Mouse (Mus musculus): ENCODE data around the gene Rgs7. TPM values are rescaled to one million over a fixed set of nuclear protein-coding genes. Genes with fewer than 3 reads are reported as not detected.

Rgs7 gene
- polyA plus RNA-seq, 1 experiment from 2014 or later: 9.4 TPM

- ATAC-seq (ENCODE audit: low FRiP score) (no peak), DNase-seq (ENCODE audit: low spot score) (no peak)
- 73% methylated on average over 5 of the region's 5 CpGs for WGBS
- Histone ChIP-seq H3K9me3 (ENCODE audit: control insufficient read depth, low read length) (no peaks in the 10 kb centered on the region), H3K4me1 (replicated peaks; ENCODE audit: control insufficient read depth, insufficient read depth, low read length) (no peaks in the 10 kb centered on the region), H3K27ac (ENCODE audit: low read depth, low read length) (no peak overlapping the region), H3K4me2 (replicated peaks; ENCODE audit: low read depth, low read length) (no peak overlapping the region), H3K27me3 (ENCODE audit: control insufficient read depth, insufficient read depth, low read length) (no peaks in the 10 kb centered on the region), H3K4me3 (ENCODE audit: low read depth, low read length) (no peak overlapping the region), H3K9ac (ENCODE audit: low read depth, low read length) (no peak overlapping the region), H3K36me3 (ENCODE audit: control insufficient read depth, insufficient read depth, low read length) (no peaks in the 10 kb centered on the region)
Observed at GRCm38 (mm10) chr1:175242135-175242534, 250.2 kb downstream of the Rgs7 start.

GRCm38 (mm10) chr1:175240137-175240536 lies 252.2 kb downstream of the Rgs7 start:
- H3K4me3 ChIP-seq (ENCODE audit: low read depth, low read length): no peak overlapping the region
- DNase-seq (ENCODE audit: low spot score) (no peak), ATAC-seq (ENCODE audit: low FRiP score) (no peak)
- H3K9ac ChIP-seq (ENCODE audit: low read depth, low read length): no peak overlapping the region
- H3K27ac ChIP-seq (ENCODE audit: low read depth, low read length): no peak overlapping the region
- WGBS: 82% methylated on average over 2 of the region's 2 CpGs
- no peaks in the 10 kb centered on the region for H3K4me1 ChIP-seq (replicated peaks; ENCODE audit: control insufficient read depth, insufficient read depth, low read length)
- H3K27me3 ChIP-seq (ENCODE audit: control insufficient read depth, insufficient read depth, low read length): no peaks in the 10 kb centered on the region
- H3K9me3 ChIP-seq (ENCODE audit: control insufficient read depth, low read length): no peaks in the 10 kb centered on the region
- no peak overlapping the region for H3K4me2 ChIP-seq (replicated peaks; ENCODE audit: low read depth, low read length)
- no peaks in the 10 kb centered on the region for H3K36me3 ChIP-seq (ENCODE audit: control insufficient read depth, insufficient read depth, low read length)

- ATAC-seq (ENCODE audit: low FRiP score) (no peak), DNase-seq (ENCODE audit: low spot score) (no peak)
- Histone ChIP-seq H3K4me1 (replicated peaks; ENCODE audit: control insufficient read depth, insufficient read depth, low read length) (no peaks in the 10 kb centered on the region), H3K4me3 (ENCODE audit: low read depth, low read length) (no peak overlapping the region), H3K9me3 (ENCODE audit: control insufficient read depth, low read length) (no peaks in the 10 kb centered on the region), H3K36me3 (ENCODE audit: control insufficient read depth, insufficient read depth, low read length) (no peaks in the 10 kb centered on the region), H3K27me3 (ENCODE audit: control insufficient read depth, insufficient read depth, low read length) (no peaks in the 10 kb centered on the region), H3K27ac (ENCODE audit: low read depth, low read length) (no peak overlapping the region), H3K4me2 (replicated peaks; ENCODE audit: low read depth, low read length) (no peak overlapping the region), H3K9ac (ENCODE audit: low read depth, low read length) (no peak overlapping the region)
- 86% methylated on average over 3 of the region's 3 CpGs for WGBS
Observed at GRCm38 (mm10) chr1:175221593-175222500, 270.5 kb downstream of the Rgs7 start.

- H3K27ac ChIP-seq (ENCODE audit: low read depth, low read length): no peak overlapping the region
- H3K27me3 ChIP-seq (ENCODE audit: control insufficient read depth, insufficient read depth, low read length): no peaks in the 10 kb centered on the region
- H3K9ac ChIP-seq (ENCODE audit: low read depth, low read length): no peak overlapping the region
- no peak overlapping the region for H3K4me3 ChIP-seq (ENCODE audit: low read depth, low read length)
- WGBS: 89% methylated on average over 2 of the region's 2 CpGs
- H3K4me2 ChIP-seq (replicated peaks; ENCODE audit: low read depth, low read length): no peak overlapping the region
- no peak for ATAC-seq (ENCODE audit: low FRiP score)
- H3K4me1 ChIP-seq (replicated peaks; ENCODE audit: control insufficient read depth, insufficient read depth, low read length): no peaks in the 10 kb centered on the region
- no peaks in the 10 kb centered on the region for H3K9me3 ChIP-seq (ENCODE audit: control insufficient read depth, low read length)
- no peaks in the 10 kb centered on the region for H3K36me3 ChIP-seq (ENCODE audit: control insufficient read depth, insufficient read depth, low read length)
- no peak for DNase-seq (ENCODE audit: low spot score)
Observed at GRCm38 (mm10) chr1:175219563-175219962, 272.7 kb downstream of the Rgs7 start.

- H3K9me3 ChIP-seq (ENCODE audit: control insufficient read depth, low read length): no peaks in the 10 kb centered on the region
- 80% methylated on average over 2 of the region's 2 CpGs for WGBS
Observed at GRCm38 (mm10) chr1:175207004-175207403, 285.3 kb downstream of the Rgs7 start.

GRCm38 (mm10) chr1:175205633-175206032 lies 286.7 kb downstream of the Rgs7 start:
- no peak overlapping the region for H3K4me3 ChIP-seq (ENCODE audit: low read depth, low read length)
- no peaks in the 10 kb centered on the region for H3K9me3 ChIP-seq (ENCODE audit: control insufficient read depth, low read length)
- H3K9ac ChIP-seq (ENCODE audit: low read depth, low read length): no peak overlapping the region
- H3K4me2 ChIP-seq (replicated peaks; ENCODE audit: low read depth, low read length): no peak overlapping the region
- 74% methylated on average over 1 of the region's 1 CpGs for WGBS
- no peak for DNase-seq (ENCODE audit: low spot score)
- no peaks in the 10 kb centered on the region for H3K4me1 ChIP-seq (replicated peaks; ENCODE audit: control insufficient read depth, insufficient read depth, low read length)
- H3K27ac ChIP-seq (ENCODE audit: low read depth, low read length): no peak overlapping the region
- ATAC-seq (ENCODE audit: low FRiP score): no peak
- H3K27me3 ChIP-seq (ENCODE audit: control insufficient read depth, insufficient read depth, low read length): no peaks in the 10 kb centered on the region
- no peaks in the 10 kb centered on the region for H3K36me3 ChIP-seq (ENCODE audit: control insufficient read depth, insufficient read depth, low read length)

More at GRCm38 (mm10) chr1:175207004-175207403, 285.3 kb downstream of the Rgs7 start:
- Histone ChIP-seq H3K4me2 (replicated peaks; ENCODE audit: low read depth, low read length) (no peak overlapping the region), H3K9ac (ENCODE audit: low read depth, low read length) (no peak overlapping the region), H3K4me3 (ENCODE audit: low read depth, low read length) (no peak overlapping the region), H3K27ac (ENCODE audit: low read depth, low read length) (no peak overlapping the region), H3K36me3 (ENCODE audit: control insufficient read depth, insufficient read depth, low read length) (no peaks in the 10 kb centered on the region), H3K27me3 (ENCODE audit: control insufficient read depth, insufficient read depth, low read length) (no peaks in the 10 kb centered on the region), H3K4me1 (replicated peaks; ENCODE audit: control insufficient read depth, insufficient read depth, low read length) (no peaks in the 10 kb centered on the region)
- ATAC-seq (ENCODE audit: low FRiP score) (no peak), DNase-seq (ENCODE audit: low spot score) (no peak)

GRCm38 (mm10) chr1:175203544-175203943 lies 288.8 kb downstream of the Rgs7 start:
- ATAC-seq (ENCODE audit: low FRiP score): no peak

GRCm38 (mm10) chr1:175202902-175203301 lies 289.4 kb downstream of the Rgs7 start:
- Histone ChIP-seq H3K27me3 (ENCODE audit: control insufficient read depth, insufficient read depth, low read length) (no peaks in the 10 kb centered on the region), H3K27ac (ENCODE audit: low read depth, low read length) (no peak overlapping the region), H3K4me2 (replicated peaks; ENCODE audit: low read depth, low read length) (no peak overlapping the region), H3K9ac (ENCODE audit: low read depth, low read length) (no peak overlapping the region), H3K4me1 (replicated peaks; ENCODE audit: control insufficient read depth, insufficient read depth, low read length) (no peaks in the 10 kb centered on the region), H3K36me3 (ENCODE audit: control insufficient read depth, insufficient read depth, low read length) (no peaks in the 10 kb centered on the region), H3K4me3 (ENCODE audit: low read depth, low read length) (no peak overlapping the region), H3K9me3 (ENCODE audit: control insufficient read depth, low read length) (no peaks in the 10 kb centered on the region)
- DNase-seq (ENCODE audit: low spot score): no peak
- ATAC-seq (ENCODE audit: low FRiP score): no peak
- WGBS: 65% methylated on average over 2 of the region's 2 CpGs

More at GRCm38 (mm10) chr1:175203544-175203943, 288.8 kb downstream of the Rgs7 start:
- no peak for DNase-seq (ENCODE audit: low spot score)
- no peaks in the 10 kb centered on the region for H3K36me3 ChIP-seq (ENCODE audit: control insufficient read depth, insufficient read depth, low read length)
- H3K4me1 ChIP-seq (replicated peaks; ENCODE audit: control insufficient read depth, insufficient read depth, low read length): no peaks in the 10 kb centered on the region
- WGBS: 100% methylated on average over 1 of the region's 1 CpGs
- no peak overlapping the region for H3K27ac ChIP-seq (ENCODE audit: low read depth, low read length)
- no peaks in the 10 kb centered on the region for H3K27me3 ChIP-seq (ENCODE audit: control insufficient read depth, insufficient read depth, low read length)
- no peaks in the 10 kb centered on the region for H3K9me3 ChIP-seq (ENCODE audit: control insufficient read depth, low read length)
- H3K4me2 ChIP-seq (replicated peaks; ENCODE audit: low read depth, low read length): no peak overlapping the region
- H3K4me3 ChIP-seq (ENCODE audit: low read depth, low read length): no peak overlapping the region
- H3K9ac ChIP-seq (ENCODE audit: low read depth, low read length): no peak overlapping the region

GRCm38 (mm10) chr1:175198881-175199280 lies 293.4 kb downstream of the Rgs7 start:
- H3K4me2 ChIP-seq (replicated peaks; ENCODE audit: low read depth, low read length): no peak overlapping the region
- H3K9me3 ChIP-seq (ENCODE audit: control insufficient read depth, low read length): no peaks in the 10 kb centered on the region
- no peaks in the 10 kb centered on the region for H3K27me3 ChIP-seq (ENCODE audit: control insufficient read depth, insufficient read depth, low read length)
- no peaks in the 10 kb centered on the region for H3K36me3 ChIP-seq (ENCODE audit: control insufficient read depth, insufficient read depth, low read length)
- H3K4me3 ChIP-seq (ENCODE audit: low read depth, low read length): no peak overlapping the region
- no peak for ATAC-seq (ENCODE audit: low FRiP score)
- H3K27ac ChIP-seq (ENCODE audit: low read depth, low read length): no peak overlapping the region
- no peak overlapping the region for H3K9ac ChIP-seq (ENCODE audit: low read depth, low read length)
- WGBS: 85% methylated on average over 4 of the region's 4 CpGs
- no peaks in the 10 kb centered on the region for H3K4me1 ChIP-seq (replicated peaks; ENCODE audit: control insufficient read depth, insufficient read depth, low read length)
- DNase-seq (ENCODE audit: low spot score): no peak

All from hindbrain, embryonic 11.5 days (tissue).